Mouse (Mus musculus): ENCODE data around the gene C7.

Gene C7

DNA sequence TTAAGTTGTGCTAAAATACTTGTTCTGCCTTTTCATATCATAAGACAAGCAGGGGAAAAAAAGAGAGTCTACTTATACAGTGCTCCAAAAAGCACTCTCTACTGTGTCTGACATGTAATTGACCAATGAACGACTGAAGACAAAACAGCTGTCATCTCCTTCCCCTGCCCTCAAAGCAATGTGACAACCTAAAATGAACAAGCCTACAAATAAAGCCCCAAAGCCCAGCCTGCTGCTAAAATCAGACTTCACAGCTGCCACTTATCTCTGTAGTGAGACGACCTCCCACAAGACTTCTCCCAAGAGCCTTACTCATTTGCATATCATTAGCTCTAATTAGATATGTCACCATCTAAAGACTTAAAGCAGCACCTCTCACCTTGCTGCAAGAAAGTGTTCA lies 60.6 kb downstream of the C7 start:
- no peak for DNase-seq (ENCODE audit: low spot score)

DNA sequence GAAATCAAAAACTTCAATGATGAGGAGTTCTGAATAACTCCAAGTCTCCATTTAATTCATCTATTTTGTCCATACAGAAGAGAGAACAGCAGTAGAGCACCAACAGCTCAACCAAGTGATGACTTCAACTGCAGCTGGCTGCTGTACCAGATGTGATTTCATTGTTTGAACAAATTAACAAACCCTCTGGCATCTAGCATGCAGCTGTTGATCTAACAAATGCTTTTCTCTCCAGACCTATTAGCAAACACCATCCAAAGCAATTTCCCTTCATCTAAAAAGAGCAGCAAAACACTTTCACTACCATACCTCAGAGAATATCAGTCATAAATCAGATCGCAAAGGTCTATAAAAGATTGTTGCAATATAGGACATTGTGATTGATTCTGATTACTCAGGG lies 90.2 kb downstream of the C7 start:
- DNase-seq (ENCODE audit: low spot score) = no peak
